Mouse (Mus musculus): ENCODE results near the gene Ccdc88b.

Ccdc88b gene

GRCm38 (mm10) chr19:6829870-6830555, 28.0 kb downstream of the Ccdc88b start:
- in situ Hi-C loops (cut with MseI, MboI) = no loop called here

- in situ Hi-C loops (cut with MseI, MboI) = no loop called here
These were observed 28.9 kb downstream of the Ccdc88b start for GRCm38 (mm10) chr19:6829069-6829468.

GRCm38 (mm10) chr19:6826601-6827000, 31.4 kb downstream of the Ccdc88b start:
- in situ Hi-C loops (cut with MseI, MboI) = no loop called here

GRCm38 (mm10) chr19:6825384-6825783, 32.6 kb downstream of the Ccdc88b start:
- in situ Hi-C loops (cut with MseI, MboI) = no loop called here

- in situ Hi-C loops (cut with MseI, MboI) = no loop called here
These were observed 37.3 kb downstream of the Ccdc88b start for GRCm38 (mm10) chr19:6820538-6821195.

GRCm38 (mm10) chr19:6819143-6819827, 38.7 kb downstream of the Ccdc88b start:
- in situ Hi-C loops (cut with MseI, MboI) = no loop called here

GRCm38 (mm10) chr19:6814958-6815357, 43.1 kb downstream of the Ccdc88b start:
- in situ Hi-C loops (cut with MseI, MboI) = no loop called here

- in situ Hi-C loops (cut with MseI, MboI) = no loop called here
These were observed 43.6 kb downstream of the Ccdc88b start for GRCm38 (mm10) chr19:6814366-6814765.
